Mouse (Mus musculus) heart, postnatal 0 days (tissue): ENCODE measurements around the gene Alg9. TPM values are rescaled to one million over a fixed set of nuclear protein-coding genes. Genes with fewer than 3 reads are reported as not detected.

Experiments
- ATAC-seq: fragments of 200-750 bp; cut with Nextera tagmentation; 2 replicates; pipeline ENCODE4 v1.8.0; 2017; ENCODE audit warnings: low read depth, moderate number of reproducible peaks, moderate library complexity; ENCODE audit not compliant: insufficient read depth
- DNase-seq: peaks from one replicate; pipeline ENCODE4 v3.0.0-alpha.2; 2016; ENCODE audit warnings: low spot score
- H3K27ac ChIP-seq: fragments of 300-500 bp; sonication (generic); 2 replicates; pipeline ENCODE4 v1.5.1; 2014; ENCODE audit warnings: low read depth, mild to moderate bottlenecking
- H3K27me3 ChIP-seq: fragments of 300-500 bp; sonication (generic); 2 replicates; pipeline ENCODE4 v1.6.1; 2014; ENCODE audit warnings: low read length, mixed read lengths; ENCODE audit not compliant: control insufficient read depth, insufficient read depth
- H3K36me3 ChIP-seq: fragments of 300-500 bp; sonication (generic); replicated peaks from 2 replicates; pipeline ENCODE4 v1.6.1; 2014; ENCODE audit warnings: low read length, mixed read lengths; ENCODE audit not compliant: control insufficient read depth, insufficient read depth
- H3K4me1 ChIP-seq: fragments of 300-500 bp; sonication (generic); 2 replicates; pipeline ENCODE4 v1.6.1; 2014; ENCODE audit warnings: antibody characterized with exemption; ENCODE audit not compliant: control insufficient read depth, insufficient read depth
- H3K4me2 ChIP-seq: fragments of 300-500 bp; sonication (generic); 2 replicates; pipeline ENCODE4 v1.6.1; 2014; ENCODE audit warnings: low read depth, mild to moderate bottlenecking, low read length, moderate library complexity
- H3K4me3 ChIP-seq: fragments of 300-500 bp; sonication (generic); 2 replicates; pipeline ENCODE4 v1.5.1; 2014; ENCODE audit warnings: low read depth, low read length
- H3K9ac ChIP-seq: fragments of 300-500 bp; sonication (generic); replicated peaks from 2 replicates; pipeline ENCODE4 v1.6.1; 2014; ENCODE audit warnings: low read depth, low read length, mixed read lengths
- H3K9me3 ChIP-seq: fragments of 300-500 bp; sonication (generic); replicated peaks from 2 replicates; pipeline ENCODE4 v1.6.1; 2016; ENCODE audit warnings: low read length; ENCODE audit not compliant: control insufficient read depth
- CTCF ChIP-seq: IDR thresholded peaks from 2 replicates; pipeline ENCODE4 v1.5.1; 2016; ENCODE audit warnings: antibody characterized with exemption, control low read depth, low read depth
- EP300 ChIP-seq: IDR thresholded peaks from 2 replicates; pipeline ENCODE4 v1.6.1; 2016; ENCODE audit warnings: antibody characterized with exemption, low read depth
- WGBS: fragments of 180-500 bp; shearing (Covaris S2); extraction: QIAGEN DNeasy Blood & Tissue Kit; methylation state at CpG from one replicate; pipeline ENCODE4 v1.1.7; 2014; 5-methylcytosine and 5-hydroxymethylcytosine counted together
- polyA plus RNA-seq: library from polyadenylated mRNA; unstranded; fragments of >200 nt; fragmentation: Nextera tagmentation; extraction: Ambion mirVana; gene quantifications from 2 replicates; pipeline ENCODE4 v1.2.1, GENCODE M21; 2015
- total RNA-seq: library from RNA; depleted of rRNA; stranded (reverse); fragments of >200 nt; gene quantifications from 2 replicates; pipeline ENCODE4 v1.2.3, GENCODE M21; 2014; ENCODE audit warnings: low replicate concordance

Gene Alg9
- total and polyA plus RNA-seq, 2 experiments from 2014 or later = 11.4 to 23.9 TPM

- no peak for ATAC-seq
- Histone ChIP-seq H3K27ac (no peak overlapping the region), H3K4me2 (no peak overlapping the region), H3K4me3 (no peak overlapping the region), H3K36me3 (peaks cover 51% of the 10 kb centered on the region), H3K9ac (no peak overlapping the region), H3K4me1 (no peaks in the 10 kb centered on the region), H3K9me3 (no peaks in the 10 kb centered on the region), H3K27me3 (no peaks in the 10 kb centered on the region)
- 87% methylated on average over 5 of the region's 5 CpGs for WGBS
- TF ChIP-seq CTCF = no peak
- TF ChIP-seq EP300 = no peak
- no peak for DNase-seq
These were observed 23.5 kb downstream of the Alg9 start for GRCm38 (mm10) chr9:50798368-50798767.

GRCm38 (mm10) chr9:50800985-50801384, 26.2 kb downstream of the Alg9 start:
- ATAC-seq = no peak

DNA sequence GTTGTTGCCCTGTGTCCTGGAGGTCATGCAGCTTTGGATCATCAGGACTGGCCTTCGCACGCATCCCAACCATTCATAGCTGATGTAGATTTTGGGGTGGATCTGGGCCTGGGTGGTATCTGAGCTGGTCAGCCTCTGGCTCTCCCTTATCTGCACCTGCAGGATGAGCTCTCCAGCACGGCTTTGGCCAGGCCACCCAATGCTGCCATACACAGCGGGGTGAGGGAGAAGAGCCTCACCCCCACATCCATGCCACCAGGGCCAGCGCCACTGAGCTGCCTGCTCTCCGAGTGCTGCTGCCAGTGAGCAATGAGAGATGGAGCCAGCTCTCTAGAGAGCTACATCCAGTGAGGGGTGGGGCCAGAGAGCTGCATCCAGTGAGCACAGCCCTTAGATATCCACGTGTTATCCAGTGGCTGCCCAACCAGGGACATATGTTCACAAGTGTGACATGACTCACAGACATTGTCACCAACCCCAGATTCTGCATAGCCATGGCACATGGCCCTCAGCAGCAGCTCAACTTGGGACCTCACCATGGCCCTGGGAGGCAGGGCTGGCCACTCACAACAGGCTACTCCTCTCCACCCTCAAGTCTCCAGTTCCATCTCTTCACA, 28.3 kb downstream of the Alg9 start:
- H3K4me3 ChIP-seq = no peak overlapping the region
- peaks cover 71% of the 10 kb centered on the region for H3K36me3 ChIP-seq
- H3K4me1 ChIP-seq = no peaks in the 10 kb centered on the region
- H3K9ac ChIP-seq = no peak overlapping the region
- 85% methylated on average over 7 of the region's 7 CpGs for whole genome bisulfite sequencing
- TF ChIP-seq EP300 = no peak
- no peak for TF ChIP-seq CTCF
- H3K27me3 ChIP-seq = no peaks in the 10 kb centered on the region
- H3K4me2 ChIP-seq = no peak overlapping the region
- H3K9me3 ChIP-seq = no peaks in the 10 kb centered on the region
- DNase-seq (no peak), ATAC-seq (no peak; the same call in 1 of the 2 replicates)
- H3K27ac ChIP-seq = no peak overlapping the region

More at GRCm38 (mm10) chr9:50800985-50801384, 26.2 kb downstream of the Alg9 start:
- Histone ChIP-seq H3K9me3 (no peaks in the 10 kb centered on the region), H3K9ac (no peak overlapping the region), H3K27ac (no peak overlapping the region), H3K4me2 (no peak overlapping the region), H3K36me3 (peaks cover 62% of the 10 kb centered on the region), H3K4me1 (no peaks in the 10 kb centered on the region), H3K4me3 (no peak overlapping the region), H3K27me3 (no peaks in the 10 kb centered on the region)
- 69% methylated on average over 2 of the region's 2 CpGs for WGBS
- TF ChIP-seq CTCF = peak; percentile 72
- TF ChIP-seq EP300 = no peak
- DNase-seq = peak; percentile 33

GRCm38 (mm10) chr9:50808471-50808870, 33.7 kb downstream of the Alg9 start:
- WGBS = 82% methylated on average over 6 of the region's 6 CpGs
- no peak for TF ChIP-seq EP300

DNA sequence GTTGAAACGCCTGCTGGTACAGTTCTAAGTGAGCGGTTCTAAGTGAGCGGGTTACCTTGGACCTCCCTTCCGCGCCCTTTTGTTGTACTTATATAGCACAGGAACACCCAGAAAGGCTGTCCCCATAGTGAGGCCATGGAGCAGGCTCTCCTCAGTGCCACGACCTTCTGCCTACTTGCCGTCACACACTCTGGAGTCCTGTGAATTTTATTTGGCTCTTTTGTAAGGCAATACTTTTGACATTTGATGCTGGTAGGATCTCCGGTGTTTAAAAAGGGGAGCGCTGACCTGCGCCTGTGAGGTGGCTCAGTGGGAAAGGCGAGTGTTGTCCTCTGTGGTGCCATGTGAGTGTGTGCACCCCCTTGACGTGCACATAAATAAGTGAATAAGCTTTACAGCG, 34.3 kb downstream of the Alg9 start:
- Histone ChIP-seq H3K9ac (no peak overlapping the region), H3K4me3 (no peak overlapping the region), H3K27ac (no peak overlapping the region), H3K27me3 (no peaks in the 10 kb centered on the region), H3K4me2 (no peak overlapping the region), H3K9me3 (no peaks in the 10 kb centered on the region), H3K36me3 (peaks cover 55% of the 10 kb centered on the region), H3K4me1 (no peaks in the 10 kb centered on the region; the same call in 1 of the 2 replicates)
- TF ChIP-seq EP300 (no peak), CTCF (no peak)
- ATAC-seq = no peak
- no peak for DNase-seq
- WGBS = 92% methylated on average over 13 of the region's 13 CpGs

More at GRCm38 (mm10) chr9:50808471-50808870, 33.7 kb downstream of the Alg9 start:
- H3K4me2 ChIP-seq = no peak overlapping the region
- no peaks in the 10 kb centered on the region; the same call in 1 of the 2 replicates for H3K4me1 ChIP-seq
- DNase-seq = no peak
- H3K36me3 ChIP-seq = peaks cover 62% of the 10 kb centered on the region
- H3K27me3 ChIP-seq = no peaks in the 10 kb centered on the region
- H3K9me3 ChIP-seq = no peaks in the 10 kb centered on the region
- no peak overlapping the region for H3K9ac ChIP-seq
- no peak overlapping the region for H3K4me3 ChIP-seq
- H3K27ac ChIP-seq = no peak overlapping the region
- no peak for ATAC-seq

DNA sequence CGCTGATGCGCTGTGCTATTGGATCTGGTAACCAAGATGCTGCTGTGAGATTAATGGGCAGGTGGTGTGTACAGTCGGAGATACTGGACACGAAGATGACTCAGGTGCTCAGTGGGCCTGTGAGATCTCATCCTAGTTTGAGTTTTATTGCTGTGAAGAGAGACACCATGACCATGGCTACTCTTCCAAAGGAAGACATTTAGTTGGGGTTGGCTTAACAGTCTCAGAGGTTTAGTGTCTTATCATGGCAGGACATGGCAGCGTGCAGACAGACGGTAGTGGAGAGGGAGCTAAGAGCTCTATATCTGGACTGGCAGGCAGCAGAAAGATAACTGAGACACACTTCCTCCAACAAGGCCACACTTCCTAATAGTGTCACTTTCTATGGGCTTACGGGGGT, 36.4 kb downstream of the Alg9 start:
- H3K9me3 ChIP-seq = no peaks in the 10 kb centered on the region
- no peaks in the 10 kb centered on the region for H3K27me3 ChIP-seq
- ATAC-seq (no peak), DNase-seq (no peak)
- H3K4me1 ChIP-seq = no peaks in the 10 kb centered on the region; the same call in 1 of the 2 replicates
- H3K4me2 ChIP-seq = no peak overlapping the region
- WGBS = 65% methylated on average over 7 of the region's 7 CpGs
- H3K9ac ChIP-seq = no peak overlapping the region
- no peak overlapping the region for H3K27ac ChIP-seq
- TF ChIP-seq CTCF (no peak), EP300 (no peak)
- peaks cover 35% of the 10 kb centered on the region for H3K36me3 ChIP-seq
- H3K4me3 ChIP-seq = no peak overlapping the region
